Mouse (Mus musculus) adrenal gland, postnatal 14 days (tissue): ENCODE results near the gene Nudt2. TPM values are rescaled to one million over a fixed set of nuclear protein-coding genes. Genes with fewer than 3 reads are reported as not detected.

Experiments
- DNase-seq: peaks from one replicate; pipeline ENCODE4 v3.0.0; 2021; ENCODE audit warnings: mixed read lengths
- total RNA-seq: library from RNA; stranded (reverse); gene quantifications from 2 replicates; pipeline ENCODE4 v1.2.3, GENCODE M21; 2021

The Nudt2 gene
- total RNA-seq, 1 experiment from 2014 or later = 27.6 TPM

DNA sequence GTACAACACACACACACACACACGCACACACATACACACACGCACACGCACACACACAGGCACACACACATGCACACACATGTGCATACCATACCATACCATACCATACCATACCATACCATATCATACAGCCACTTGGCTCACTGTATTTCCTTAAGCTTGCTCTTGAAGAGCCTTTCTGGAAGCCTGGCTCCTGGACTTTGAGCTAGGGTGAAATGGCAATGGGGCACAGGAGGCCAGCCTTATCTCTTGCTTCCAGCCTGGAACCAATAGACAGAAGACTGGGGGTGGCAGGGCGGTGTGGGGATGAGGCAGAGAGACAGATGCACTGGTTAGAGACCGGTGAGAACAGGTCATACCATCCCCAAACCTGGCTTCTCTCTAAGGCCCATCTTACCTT lies 54.2 kb downstream of the Nudt2 start:
- no peak for DNase-seq

- DNase-seq = no peak
Measured at GRCm38 (mm10) chr4:41520641-41521040, 55.7 kb downstream of the Nudt2 start.

GRCm38 (mm10) chr4:41522136-41522535 lies 57.2 kb downstream of the Nudt2 start:
- DNase-seq = no peak

- DNase-seq = peak; percentile 51
Measured at GRCm38 (mm10) chr4:41522788-41523187, 57.8 kb downstream of the Nudt2 start.

DNA sequence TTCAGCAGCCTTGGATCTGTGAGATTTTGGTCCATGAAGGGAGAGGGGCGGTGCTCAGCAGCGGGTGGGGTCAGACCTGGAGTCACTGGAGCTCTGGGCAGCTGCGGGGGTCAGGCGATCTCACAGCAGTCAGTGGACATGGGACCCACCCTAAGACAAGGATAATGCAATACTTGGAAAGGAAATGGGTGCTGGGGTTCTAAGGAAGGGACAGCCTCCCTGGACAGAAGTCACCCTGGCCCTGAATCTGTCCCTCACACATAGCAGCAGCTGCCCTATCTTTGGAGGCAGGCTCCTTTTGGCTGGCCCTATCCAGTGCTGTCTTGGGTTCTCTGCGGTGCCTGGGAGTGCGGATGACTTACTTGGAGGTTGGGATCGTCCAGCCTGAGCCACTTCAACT lies 58.9 kb downstream of the Nudt2 start:
- DNase-seq = no peak

- no peak for DNase-seq
Measured at GRCm38 (mm10) chr4:41524829-41525228, 59.9 kb downstream of the Nudt2 start.

DNA sequence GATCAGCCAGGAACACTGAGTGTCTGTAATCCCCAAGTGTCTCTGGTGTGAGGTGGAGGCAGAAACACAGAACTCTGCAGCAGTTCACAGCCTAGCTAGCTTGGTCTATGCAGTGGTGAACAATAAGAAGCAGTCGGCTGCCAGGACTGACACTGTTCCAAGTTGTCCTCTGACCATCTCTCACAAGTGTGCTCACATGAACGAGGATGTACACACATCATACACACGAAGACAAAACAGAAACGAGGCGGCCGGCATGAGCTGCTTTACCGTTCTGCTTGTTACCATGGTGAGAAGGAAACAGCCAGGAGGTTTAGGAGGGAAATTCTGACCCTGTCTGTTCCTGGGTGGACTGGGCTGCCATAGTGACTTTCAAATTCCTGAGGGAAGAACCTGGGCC lies 61.6 kb downstream of the Nudt2 start:
- DNase-seq = no peak

DNA sequence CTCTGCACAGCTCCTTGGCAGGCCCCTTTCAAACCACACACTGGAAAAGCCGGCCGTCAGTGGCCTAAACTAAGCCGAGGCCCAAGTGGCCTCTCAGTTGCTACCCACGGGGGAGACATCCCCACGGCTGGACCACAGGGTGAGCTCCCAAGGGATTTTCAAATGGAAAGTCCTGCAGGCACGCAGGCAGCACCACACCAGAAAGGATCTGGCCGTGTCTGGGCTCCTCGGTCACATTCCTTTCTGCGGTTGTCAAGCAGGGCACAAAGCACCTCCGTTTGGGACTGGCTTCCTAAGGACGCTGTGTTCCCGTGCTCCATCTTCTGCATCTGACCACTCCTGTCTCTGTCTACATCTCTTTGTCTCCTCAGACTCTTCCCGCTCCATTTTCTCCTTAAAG lies 62.1 kb downstream of the Nudt2 start:
- no peak for DNase-seq

- peak; percentile 71 for DNase-seq
Measured at GRCm38 (mm10) chr4:41527996-41528395, 63.0 kb downstream of the Nudt2 start.

Other genes with a start within 250 kb of the Nudt2 start
- gene Ubap2, start 190.0 kb upstream of the Nudt2 start, total RNA-seq = 42.1 and 44.8 TPM in 2 replicates
- gene Dcaf12, start 150.3 kb upstream of the Nudt2 start, total RNA-seq = 53.7 and 57.3 TPM in 2 replicates
- gene Ubap1, start 116.2 kb upstream of the Nudt2 start, total RNA-seq = 38.5 and 52.1 TPM in 2 replicates
- gene Kif24, start 264 bp upstream of the Nudt2 start, total RNA-seq = 2.0 and 2.4 TPM in 2 replicates
- 8.9 and 10.7 TPM in 2 replicates for gene AI464131, start 37.9 kb downstream of the Nudt2 start, total RNA-seq
- gene 1110017D15Rik, start 52.2 kb downstream of the Nudt2 start, total RNA-seq = 0.41 and 0.94 TPM in 2 replicates
- gene Fam219a, start 104.4 kb downstream of the Nudt2 start, total RNA-seq = 18.1 and 18.2 TPM in 2 replicates
- gene Dnaic1, start 104.6 kb downstream of the Nudt2 start, total RNA-seq = 0.34 and 2.2 TPM in 2 replicates
- gene Enho, start 175.2 kb downstream of the Nudt2 start, total RNA-seq = 3.5 and 6.9 TPM in 2 replicates
- gene Cntfr, start 231.9 kb downstream of the Nudt2 start, total RNA-seq = 61.2 and 63.2 TPM in 2 replicates
- 56.9 and 60.2 TPM in 2 replicates for gene Il11ra1, start 234.8 kb downstream of the Nudt2 start, total RNA-seq
- gene Rpp25l, start 248.4 kb downstream of the Nudt2 start, total RNA-seq = 30.1 and 34.1 TPM in 2 replicates